Mouse (Mus musculus) heart, embryonic 16.5 days (tissue): Measurements from ENCODE around the gene Arnt. TPM values are rescaled to one million over a fixed set of nuclear protein-coding genes. Genes with fewer than 3 reads are reported as not detected.
"Not testable (repeated sequence)": the region's sequence is repeated elsewhere in the genome, so short reads cannot be mapped to it uniquely, and the experiment has no call there.

Experiments
- ATAC-seq: fragments of 200-750 bp; cut with Nextera tagmentation; replicated peaks from 2 replicates; pipeline ENCODE4 v1.8.0; 2017; ENCODE audit warnings: moderate number of reproducible peaks; ENCODE audit not compliant: insufficient read depth, low FRiP score; ENCODE audit errors: extremely low read depth
- H3K27ac ChIP-seq: fragments of 300-500 bp; sonication (generic); 2 replicates; pipeline ENCODE4 v1.5.1; 2014; ENCODE audit warnings: mild to moderate bottlenecking, low read length, control low read depth, moderate library complexity
- H3K27me3 ChIP-seq: fragments of 300-500 bp; sonication (generic); 2 replicates; pipeline ENCODE4 v1.6.1; 2014; ENCODE audit warnings: low read length, mixed read lengths; ENCODE audit not compliant: control insufficient read depth, insufficient read depth
- H3K36me3 ChIP-seq: fragments of 300-500 bp; sonication (generic); 2 replicates; pipeline ENCODE4 v1.6.1; 2014; ENCODE audit not compliant: control insufficient read depth, insufficient read depth
- H3K4me1 ChIP-seq: fragments of 300-500 bp; sonication (generic); 2 replicates; pipeline ENCODE4 v1.6.1; 2014; ENCODE audit warnings: low read length, mixed read lengths; ENCODE audit not compliant: control insufficient read depth, insufficient read depth
- H3K4me2 ChIP-seq: fragments of 300-500 bp; sonication (generic); 2 replicates; pipeline ENCODE4 v1.6.1; 2014; ENCODE audit warnings: low read depth, mild to moderate bottlenecking, control low read depth, low read length
- H3K4me3 ChIP-seq: fragments of 300-500 bp; sonication (generic); 2 replicates; pipeline ENCODE4 v1.5.1; 2014; ENCODE audit warnings: mild to moderate bottlenecking, control low read depth, low read length
- H3K9ac ChIP-seq: fragments of 300-500 bp; sonication (generic); 2 replicates; pipeline ENCODE4 v1.6.1; 2014; ENCODE audit warnings: low read length, control low read depth
- H3K9me3 ChIP-seq: fragments of 300-500 bp; sonication (generic); replicated peaks from 2 replicates; pipeline ENCODE4 v1.6.1; 2016; ENCODE audit warnings: low read length; ENCODE audit not compliant: control insufficient read depth
- WGBS: fragments of 180-500 bp; shearing (Covaris S2); extraction: QIAGEN DNeasy Blood & Tissue Kit; methylation state at CpG from one replicate; pipeline ENCODE4 v1.1.7; 2014; 5-methylcytosine and 5-hydroxymethylcytosine counted together
- polyA plus RNA-seq: library from polyadenylated mRNA; unstranded; fragments of >200 nt; fragmentation: Nextera tagmentation; extraction: Ambion mirVana; gene quantifications from 2 replicates; pipeline ENCODE4 v1.2.1, GENCODE M21; 2015

Arnt gene
- polyA plus RNA-seq, 1 experiment from 2014 or later = 30.6 TPM

DNA sequence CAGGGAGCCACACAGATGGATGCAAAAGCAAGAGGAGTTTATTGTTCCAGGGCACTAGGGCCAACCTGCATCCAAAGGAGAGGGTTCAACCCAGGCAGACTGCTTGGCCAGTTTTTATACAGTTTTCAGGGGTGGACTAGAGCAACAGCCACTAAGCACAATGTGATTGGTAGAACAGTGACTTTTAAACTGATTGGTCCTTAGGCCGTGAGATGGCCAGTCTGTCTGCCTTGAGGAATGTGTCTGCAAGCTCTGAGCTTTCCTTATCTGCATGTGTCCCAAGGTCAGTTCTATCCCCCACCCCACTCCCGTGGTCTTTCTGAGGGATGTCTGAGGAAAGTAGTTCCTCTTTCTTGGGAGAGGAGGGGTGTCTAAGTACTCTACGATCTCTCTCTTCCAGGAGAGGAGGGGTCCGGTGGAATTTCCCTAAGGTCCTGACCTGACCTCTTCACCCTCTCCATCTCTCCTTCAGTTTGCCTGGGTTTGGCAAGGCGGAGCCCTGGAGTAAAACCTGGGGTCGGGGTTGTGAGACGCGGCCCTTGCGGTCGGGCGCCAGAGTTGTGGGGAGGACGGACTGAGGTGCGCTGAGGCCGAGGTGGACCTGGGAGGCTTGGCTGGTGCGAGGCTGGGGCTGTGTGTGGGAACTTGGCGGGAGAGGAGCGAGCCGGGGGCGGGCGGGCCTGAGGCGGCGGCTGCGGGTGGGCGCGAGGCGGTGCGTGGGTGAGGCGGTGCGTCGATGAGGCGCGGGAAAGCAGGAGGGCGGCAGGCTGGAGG lies 6.9 kb upstream of the Arnt start:
- peak overlapping the region; percentile 68 for H3K4me2 ChIP-seq
- not testable (repeated sequence) for H3K27ac ChIP-seq, H3K27me3 ChIP-seq, H3K36me3 ChIP-seq, H3K4me1 ChIP-seq, H3K9ac ChIP-seq, H3K9me3 ChIP-seq
- ATAC-seq = peak; percentile 77
- H3K4me3 ChIP-seq = peak overlapping the region; percentile 45
- WGBS = 27% methylated on average over 6 of the region's 33 CpGs

DNA sequence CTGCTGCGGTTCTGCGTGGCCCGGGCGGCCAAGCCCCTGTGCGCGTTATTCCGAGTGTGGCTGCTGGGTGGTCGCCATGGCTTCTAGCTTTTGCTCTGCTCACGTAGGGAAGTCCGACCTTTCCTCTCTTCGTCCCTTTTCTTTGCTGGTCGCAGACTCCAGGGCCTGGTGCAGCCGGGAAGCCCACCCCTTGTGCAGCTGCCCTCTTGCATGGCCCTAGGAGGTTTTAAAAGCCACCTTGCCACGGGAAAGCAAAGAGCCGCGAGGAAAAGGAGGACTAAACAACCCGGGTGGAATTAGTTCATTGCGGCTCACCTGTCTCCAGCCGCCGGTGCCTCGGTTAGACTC lies 6.3 kb upstream of the Arnt start:
- Histone ChIP-seq H3K4me3 (peak overlapping the region; percentile 45), H3K4me2 (peak overlapping the region; percentile 68), H3K9ac (0 out of 2 replicates have a peak overlapping the region, but pooled peaks have one; percentile 38)
- H3K36me3 ChIP-seq, H3K27ac ChIP-seq, H3K27me3 ChIP-seq, H3K4me1 ChIP-seq, H3K9me3 ChIP-seq: not testable (repeated sequence)
- ATAC-seq = peak; percentile 52
- 7% methylated on average over 14 of the region's 21 CpGs for WGBS

DNA sequence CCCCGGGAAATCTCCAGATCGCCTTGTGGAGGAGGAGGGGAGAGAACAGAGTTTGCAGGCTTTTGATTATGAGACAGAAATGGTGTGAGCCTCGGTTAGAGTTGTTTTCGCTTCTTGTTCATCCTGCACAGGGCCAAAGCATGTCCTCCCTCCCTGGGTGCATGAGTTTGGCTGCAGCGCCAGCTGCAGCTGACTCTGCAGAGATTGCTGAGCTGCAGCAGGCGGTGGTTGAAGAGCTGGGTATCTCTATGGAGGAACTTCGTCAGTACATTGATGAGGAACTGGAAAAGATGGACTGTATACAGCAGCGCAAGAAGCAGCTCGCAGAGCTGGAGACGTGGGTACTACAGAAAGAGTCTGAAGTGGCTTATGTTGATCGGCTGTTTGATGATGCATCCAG lies 5.8 kb upstream of the Arnt start:
- not testable (repeated sequence) for ATAC-seq, H3K27me3 ChIP-seq, H3K36me3 ChIP-seq, H3K4me3 ChIP-seq, H3K27ac ChIP-seq, H3K4me1 ChIP-seq, H3K4me2 ChIP-seq, H3K9ac ChIP-seq, H3K9me3 ChIP-seq
- WGBS = 39% methylated on average over 5 of the region's 11 CpGs

DNA sequence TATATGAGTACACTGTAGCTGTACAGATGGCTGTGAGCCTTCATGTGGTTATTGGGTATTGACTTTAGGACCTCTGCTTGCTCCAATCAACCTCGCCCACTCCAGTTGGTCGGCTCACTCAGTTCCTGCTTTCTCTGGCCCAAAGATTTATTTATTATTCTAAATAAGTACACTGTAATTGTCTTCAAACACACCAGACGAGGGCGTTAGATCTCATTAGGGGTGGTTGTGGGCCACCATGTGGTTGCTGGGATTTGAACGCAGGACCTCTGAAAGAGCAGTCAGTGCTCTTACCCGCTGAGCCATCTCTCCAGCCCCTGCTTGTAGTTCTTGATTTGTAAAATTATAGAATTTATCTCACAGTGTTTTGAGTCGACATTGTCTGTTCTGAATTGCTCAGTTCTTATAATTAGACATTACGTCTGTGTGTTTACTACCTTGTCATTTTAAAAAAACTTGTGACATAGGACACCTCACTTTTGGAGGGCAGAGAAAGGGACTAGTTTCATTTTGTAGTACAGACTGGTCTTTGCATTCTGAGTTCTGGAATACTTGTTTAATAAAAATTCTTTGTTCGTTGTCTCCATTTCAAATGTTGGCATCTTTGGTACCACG lies 780 bp upstream of the Arnt start:
- 68% methylated on average over 10 of the region's 10 CpGs for WGBS
- peak overlapping the region; percentile 76 for H3K27ac ChIP-seq
- no peak for ATAC-seq
- no peaks in the 10 kb centered on the region for H3K27me3 ChIP-seq
- H3K4me2 ChIP-seq = peak overlapping the region; percentile 65
- H3K36me3 ChIP-seq = peaks cover 10% of the 10 kb centered on the region
- H3K9ac ChIP-seq = peak overlapping the region; percentile 77
- H3K4me3 ChIP-seq = peak overlapping the region; percentile 95
- no peaks in the 10 kb centered on the region for H3K9me3 ChIP-seq
- H3K4me1 ChIP-seq = peaks cover 7% of the 10 kb centered on the region; the same call in 1 of the 2 replicates

DNA sequence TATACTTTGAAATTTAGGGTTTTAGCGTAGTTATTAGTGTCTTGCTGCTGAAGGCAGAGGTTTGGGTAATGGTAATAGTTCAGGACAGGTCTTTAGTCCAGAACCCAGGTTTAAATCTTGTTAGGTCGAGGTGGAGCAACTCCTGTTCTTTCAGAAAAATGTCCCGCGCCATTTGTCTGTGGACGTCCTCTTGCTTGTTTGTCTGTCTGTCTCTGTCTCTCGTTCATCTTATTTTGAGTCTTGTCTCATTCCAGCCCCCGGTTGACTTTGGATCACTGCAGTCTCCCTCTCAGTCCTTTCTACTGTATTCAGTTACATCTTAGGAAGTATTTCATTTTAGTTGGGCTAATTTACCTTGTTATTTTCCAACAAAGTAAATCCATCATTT lies 789 bp downstream of the Arnt start:
- peak overlapping the region; percentile 94 for H3K9ac ChIP-seq
- ATAC-seq = no peak
- no peaks in the 10 kb centered on the region for H3K27me3 ChIP-seq
- H3K27ac ChIP-seq = peak overlapping the region; percentile 89
- peak overlapping the region; percentile 77 for H3K4me2 ChIP-seq
- under 1% methylated on average over 7 of the region's 7 CpGs for WGBS
- peaks cover 11% of the 10 kb centered on the region for H3K4me1 ChIP-seq
- peaks cover 10% of the 10 kb centered on the region for H3K36me3 ChIP-seq
- no peaks in the 10 kb centered on the region for H3K9me3 ChIP-seq
- H3K4me3 ChIP-seq = peak overlapping the region; percentile 95

DNA sequence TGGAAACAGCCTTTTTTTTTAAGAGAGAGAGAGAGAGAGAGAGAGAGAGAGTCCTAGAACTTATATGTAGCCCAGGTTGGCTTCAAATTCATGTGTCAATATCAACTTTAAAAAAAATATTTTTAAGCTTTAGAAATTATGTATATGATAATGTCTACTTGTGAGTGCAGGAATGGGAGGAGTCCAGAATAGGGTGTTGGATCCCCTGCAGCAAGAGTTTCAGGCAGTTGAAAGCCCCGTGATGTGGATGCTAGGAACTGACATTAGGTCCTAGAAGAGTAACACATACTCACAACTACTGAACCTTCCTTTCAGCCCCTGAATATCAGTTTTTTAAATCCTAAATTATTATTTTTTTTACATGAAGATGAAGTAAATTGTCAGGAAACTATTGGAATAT lies 1.4 kb downstream of the Arnt start:
- peak overlapping the region; percentile 77 for H3K4me2 ChIP-seq
- no peak for ATAC-seq
- H3K9me3 ChIP-seq = no peaks in the 10 kb centered on the region
- peaks cover 11% of the 10 kb centered on the region for H3K4me1 ChIP-seq
- no peaks in the 10 kb centered on the region for H3K27me3 ChIP-seq
- H3K4me3 ChIP-seq = no peak overlapping the region
- H3K9ac ChIP-seq = no peak overlapping the region
- peaks cover 10% of the 10 kb centered on the region for H3K36me3 ChIP-seq
- WGBS = 49% methylated on average over 1 of the region's 1 CpGs
- no peak overlapping the region for H3K27ac ChIP-seq

DNA sequence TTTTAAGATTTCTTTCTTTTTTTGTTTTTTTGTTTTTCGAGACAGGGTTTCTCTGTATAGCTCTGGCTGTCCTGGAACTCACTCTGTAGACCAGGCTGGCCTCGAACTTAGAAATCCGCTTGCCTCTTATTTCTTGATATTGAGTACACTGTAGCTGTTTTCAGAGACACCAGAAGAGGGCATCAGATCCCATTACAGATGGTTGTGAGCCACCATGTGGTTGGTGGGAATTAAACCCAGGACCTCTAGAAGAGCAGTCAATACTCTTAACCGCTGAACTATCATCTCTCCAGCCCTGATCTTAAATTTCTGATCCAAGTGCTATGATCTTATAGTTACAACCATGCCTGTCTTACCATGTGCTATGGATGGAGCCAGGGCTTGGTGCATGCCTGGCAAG lies 4.4 kb downstream of the Arnt start:
- not testable (repeated sequence) for ATAC-seq, H3K27me3 ChIP-seq, H3K4me2 ChIP-seq, H3K9me3 ChIP-seq, H3K4me3 ChIP-seq, H3K9ac ChIP-seq, H3K27ac ChIP-seq, H3K4me1 ChIP-seq
- peaks cover 10% of the 10 kb centered on the region for H3K36me3 ChIP-seq
- WGBS = 95% methylated on average over 4 of the region's 4 CpGs

DNA sequence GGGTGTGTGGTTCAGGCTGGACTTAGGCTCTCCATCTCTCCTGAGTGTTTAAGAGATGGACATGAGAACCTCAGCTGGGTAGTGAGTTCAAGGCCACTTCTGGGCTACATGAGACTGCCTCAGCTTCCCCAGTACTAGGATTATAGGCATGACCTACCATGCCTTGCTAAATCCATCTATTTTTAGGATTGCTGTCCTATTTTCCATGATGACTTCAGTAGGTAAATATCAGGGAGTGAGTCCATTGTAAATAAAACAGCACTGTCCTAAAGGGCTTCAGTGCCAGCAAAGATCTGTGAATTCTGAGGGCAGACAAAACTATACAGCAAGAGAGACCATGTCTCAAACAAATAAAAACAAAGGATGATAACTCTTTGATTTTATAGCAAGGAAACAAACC lies 5.5 kb downstream of the Arnt start:
- Histone ChIP-seq H3K4me2 (no peak overlapping the region), H3K4me3 (no peak overlapping the region), H3K4me1 (peaks cover 8% of the 10 kb centered on the region), H3K27me3 (no peaks in the 10 kb centered on the region), H3K27ac (no peak overlapping the region), H3K9ac (no peak overlapping the region), H3K36me3 (peaks cover 10% of the 10 kb centered on the region), H3K9me3 (no peaks in the 10 kb centered on the region)
- no peak for ATAC-seq

DNA sequence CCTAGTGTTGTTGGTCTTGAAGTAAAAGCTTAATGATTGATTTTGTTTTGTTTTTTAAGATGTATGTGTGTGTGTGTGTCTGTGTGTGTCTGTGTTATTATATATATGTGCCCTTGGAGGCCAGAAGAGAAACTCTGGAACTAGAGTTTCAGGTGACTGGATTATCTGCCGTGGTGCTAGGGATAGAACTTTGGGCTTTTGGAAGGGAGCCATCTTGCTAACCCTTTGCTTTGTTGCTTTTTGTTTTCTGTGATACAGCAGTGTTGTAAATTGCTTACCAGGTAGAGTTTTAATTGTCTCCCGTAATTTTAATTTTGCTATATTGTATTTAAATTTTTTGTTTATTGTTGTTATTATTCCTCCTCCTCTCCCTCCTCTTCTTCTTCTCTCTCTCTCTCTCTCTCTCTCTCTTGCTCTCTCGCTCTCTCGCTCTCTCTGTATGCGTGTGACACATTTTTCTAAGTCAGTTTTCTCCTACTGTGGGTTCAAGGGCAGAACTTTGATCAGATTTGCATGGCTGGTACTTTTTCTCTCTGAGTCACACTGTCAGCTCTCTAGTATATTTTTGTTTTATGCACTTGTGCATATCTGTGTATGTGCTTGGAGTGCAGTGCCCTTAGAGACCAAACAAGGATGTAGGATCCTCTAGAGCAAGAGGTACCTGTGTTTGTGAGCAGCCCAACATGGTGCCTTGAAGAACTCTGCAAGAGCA lies 8.4 kb downstream of the Arnt start:
- no peaks in the 10 kb centered on the region for H3K9me3 ChIP-seq
- peaks cover 7% of the 10 kb centered on the region for H3K36me3 ChIP-seq
- 80% methylated on average over 5 of the region's 5 CpGs for WGBS
- no peak overlapping the region for H3K4me2 ChIP-seq
- no peak overlapping the region for H3K4me3 ChIP-seq
- ATAC-seq = no peak
- H3K27me3 ChIP-seq = no peaks in the 10 kb centered on the region
- no peak overlapping the region for H3K9ac ChIP-seq
- H3K4me1 ChIP-seq = peaks cover 3% of the 10 kb centered on the region; the same call in 1 of the 2 replicates
- no peak overlapping the region for H3K27ac ChIP-seq
